Mouse (Mus musculus): ENCODE data around the gene Lrp1. TPM values are rescaled to one million over a fixed set of nuclear protein-coding genes. Genes with fewer than 3 reads are reported as not detected.

The Lrp1 gene
- polyA plus RNA-seq, 1 experiment from 2014 or later = 95.6 TPM

GRCm38 (mm10) chr10:127592423-127592822 is 28.5 kb downstream of the Lrp1 start:
- Histone ChIP-seq H3K4me1 (ENCODE audit: control insufficient read depth, insufficient read depth, low read length) (peaks cover 36% of the 10 kb centered on the region), H3K36me3 (ENCODE audit: control insufficient read depth, insufficient read depth, low read length) (0 out of 2 replicates have a peak, but pooled peaks cover 12% of the 10 kb centered on the region), H3K27me3 (ENCODE audit: control insufficient read depth, insufficient read depth, low read length) (no peaks in the 10 kb centered on the region), H3K9ac (ENCODE audit: low read length) (no peak overlapping the region), H3K4me2 (ENCODE audit: low read depth, low read length) (no peak overlapping the region), H3K9me3 (replicated peaks; ENCODE audit: control insufficient read depth, low read length) (no peaks in the 10 kb centered on the region), H3K27ac (ENCODE audit: low read length) (peak overlapping the region; percentile 84; the same call in 1 of the 2 replicates), H3K4me3 (replicated peaks; ENCODE audit: low read length) (no peak overlapping the region)
- 86% methylated on average over 7 of the region's 7 CpGs for WGBS
- ATAC-seq (ENCODE audit: insufficient read depth, low FRiP score) = no peak

GRCm38 (mm10) chr10:127591514-127591913 is 29.4 kb downstream of the Lrp1 start:
- 0 out of 2 replicates have a peak, but pooled peaks cover 19% of the 10 kb centered on the region for H3K36me3 ChIP-seq (ENCODE audit: control insufficient read depth, insufficient read depth, low read length)
- H3K9me3 ChIP-seq (replicated peaks; ENCODE audit: control insufficient read depth, low read length) = no peaks in the 10 kb centered on the region
- H3K27me3 ChIP-seq (ENCODE audit: control insufficient read depth, insufficient read depth, low read length) = no peaks in the 10 kb centered on the region
- peaks cover 29% of the 10 kb centered on the region for H3K4me1 ChIP-seq (ENCODE audit: control insufficient read depth, insufficient read depth, low read length)
- peak overlapping the region; percentile 84 for H3K27ac ChIP-seq (ENCODE audit: low read length)
- H3K9ac ChIP-seq (ENCODE audit: low read length) = peak overlapping the region; percentile 2; the same call in 1 of the 2 replicates
- WGBS = 45% methylated on average over 7 of the region's 7 CpGs
- H3K4me3 ChIP-seq (replicated peaks; ENCODE audit: low read length) = no peak overlapping the region
- ATAC-seq (ENCODE audit: insufficient read depth, low FRiP score) = peak; percentile 80
- H3K4me2 ChIP-seq (ENCODE audit: low read depth, low read length) = no peak overlapping the region

DNA sequence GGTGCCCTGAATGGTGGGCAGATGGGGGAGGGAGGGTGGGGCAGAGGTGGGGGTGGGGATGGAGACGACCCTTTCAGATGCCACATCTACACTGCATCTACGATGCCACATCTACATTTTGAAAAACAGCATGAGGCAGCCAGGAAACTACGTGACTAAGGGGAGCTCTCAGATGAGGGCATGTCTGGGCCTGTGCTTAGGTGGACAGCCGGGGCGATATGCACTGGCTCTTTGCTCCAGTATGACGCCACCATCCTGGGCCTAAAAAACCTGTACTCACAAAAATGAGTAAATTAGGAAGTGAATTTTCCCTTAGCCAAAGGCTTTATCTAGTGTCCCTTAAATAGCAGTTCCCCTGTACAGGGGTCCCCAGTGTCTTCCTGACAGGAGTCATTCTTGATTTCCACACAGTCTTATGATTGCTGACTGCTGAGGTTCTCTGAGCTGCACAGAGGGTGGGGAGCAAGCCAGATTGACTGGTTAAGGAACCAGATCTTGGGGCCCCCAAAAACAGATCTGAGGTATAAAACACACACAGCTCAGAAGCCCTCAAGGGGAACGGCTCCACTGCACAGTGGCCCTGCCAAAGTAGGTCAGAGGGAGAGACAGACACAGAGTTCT is 30.0 kb downstream of the Lrp1 start:
- 70% methylated on average over 7 of the region's 7 CpGs for WGBS
- Histone ChIP-seq H3K9me3 (replicated peaks; ENCODE audit: control insufficient read depth, low read length) (no peaks in the 10 kb centered on the region), H3K27ac (ENCODE audit: low read length) (peak overlapping the region; percentile 84), H3K27me3 (ENCODE audit: control insufficient read depth, insufficient read depth, low read length) (no peaks in the 10 kb centered on the region), H3K4me1 (ENCODE audit: control insufficient read depth, insufficient read depth, low read length) (peaks cover 23% of the 10 kb centered on the region), H3K4me2 (ENCODE audit: low read depth, low read length) (no peak overlapping the region), H3K9ac (ENCODE audit: low read length) (peak overlapping the region; percentile 2; the same call in 1 of the 2 replicates), H3K4me3 (replicated peaks; ENCODE audit: low read length) (no peak overlapping the region), H3K36me3 (ENCODE audit: control insufficient read depth, insufficient read depth, low read length) (0 out of 2 replicates have a peak, but pooled peaks cover 19% of the 10 kb centered on the region)
- peak; percentile 11; the same call in 1 of the 2 replicates for ATAC-seq (ENCODE audit: insufficient read depth, low FRiP score)

- Histone ChIP-seq H3K4me3 (replicated peaks; ENCODE audit: low read length) (no peak overlapping the region), H3K4me1 (ENCODE audit: control insufficient read depth, insufficient read depth, low read length) (peaks cover 19% of the 10 kb centered on the region), H3K27me3 (ENCODE audit: control insufficient read depth, insufficient read depth, low read length) (no peaks in the 10 kb centered on the region), H3K36me3 (ENCODE audit: control insufficient read depth, insufficient read depth, low read length) (0 out of 2 replicates have a peak, but pooled peaks cover 19% of the 10 kb centered on the region), H3K9ac (ENCODE audit: low read length) (no peak overlapping the region), H3K4me2 (ENCODE audit: low read depth, low read length) (no peak overlapping the region), H3K9me3 (replicated peaks; ENCODE audit: control insufficient read depth, low read length) (no peaks in the 10 kb centered on the region), H3K27ac (ENCODE audit: low read length) (peak overlapping the region; percentile 84)
- 78% methylated on average over 12 of the region's 12 CpGs for WGBS
- no peak for ATAC-seq (ENCODE audit: insufficient read depth, low FRiP score)
Observed at GRCm38 (mm10) chr10:127590256-127590655, 30.7 kb downstream of the Lrp1 start.

DNA sequence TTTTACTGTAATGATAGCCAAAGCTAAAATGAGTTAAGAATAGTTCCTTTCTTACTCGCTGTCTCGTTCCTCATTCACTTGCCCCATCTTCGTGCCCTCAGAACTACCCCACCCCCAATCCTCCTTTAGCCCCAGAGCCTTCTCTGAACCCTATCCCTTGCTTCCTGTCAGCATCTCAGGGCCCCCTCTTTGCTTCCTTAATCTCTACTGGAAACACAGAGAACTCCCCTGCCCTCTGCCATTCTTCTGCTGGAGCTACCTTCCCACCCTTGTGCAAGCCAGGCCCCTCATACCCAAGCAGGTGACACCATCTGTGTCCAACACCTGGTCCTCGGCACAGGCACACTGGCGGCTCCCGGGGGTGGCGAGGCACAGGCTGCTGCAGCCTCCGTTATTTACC is 33.2 kb downstream of the Lrp1 start:
- H3K36me3 ChIP-seq (ENCODE audit: control insufficient read depth, insufficient read depth, low read length) = peaks cover 18% of the 10 kb centered on the region; the same call in 1 of the 2 replicates
- no peak for ATAC-seq (ENCODE audit: insufficient read depth, low FRiP score)
- no peak overlapping the region for H3K27ac ChIP-seq (ENCODE audit: low read length)
- H3K4me3 ChIP-seq (replicated peaks; ENCODE audit: low read length) = no peak overlapping the region
- H3K4me1 ChIP-seq (ENCODE audit: control insufficient read depth, insufficient read depth, low read length) = peaks cover 14% of the 10 kb centered on the region
- no peaks in the 10 kb centered on the region for H3K27me3 ChIP-seq (ENCODE audit: control insufficient read depth, insufficient read depth, low read length)
- WGBS = 86% methylated on average over 8 of the region's 8 CpGs
- H3K4me2 ChIP-seq (ENCODE audit: low read depth, low read length) = no peak overlapping the region
- no peak overlapping the region for H3K9ac ChIP-seq (ENCODE audit: low read length)
- H3K9me3 ChIP-seq (replicated peaks; ENCODE audit: control insufficient read depth, low read length) = no peaks in the 10 kb centered on the region

DNA sequence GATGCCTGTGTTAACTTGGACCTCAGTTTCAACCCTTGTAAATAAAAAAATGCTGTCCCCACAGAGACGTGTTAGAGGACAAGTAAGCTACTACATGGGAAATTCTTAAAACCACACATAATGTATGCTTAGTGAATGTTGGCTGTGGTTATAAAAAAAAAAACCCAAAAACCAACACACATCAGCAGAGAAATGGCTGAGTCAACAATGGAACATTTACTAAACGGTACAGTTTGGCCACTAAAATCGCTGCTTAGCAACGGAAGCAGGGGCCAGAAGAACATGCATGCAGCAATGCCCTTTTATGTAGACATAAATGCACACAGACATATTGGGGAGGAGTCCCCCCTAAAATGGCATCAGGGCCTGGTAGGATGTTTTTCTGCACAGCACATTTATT is 34.7 kb downstream of the Lrp1 start:
- Histone ChIP-seq H3K9ac (ENCODE audit: low read length) (no peak overlapping the region), H3K27ac (ENCODE audit: low read length) (no peak overlapping the region), H3K4me1 (ENCODE audit: control insufficient read depth, insufficient read depth, low read length) (peaks cover 3% of the 10 kb centered on the region; the same call in 1 of the 2 replicates), H3K4me2 (ENCODE audit: low read depth, low read length) (no peak overlapping the region), H3K36me3 (ENCODE audit: control insufficient read depth, insufficient read depth, low read length) (peaks cover 23% of the 10 kb centered on the region; the same call in 1 of the 2 replicates), H3K9me3 (replicated peaks; ENCODE audit: control insufficient read depth, low read length) (no peaks in the 10 kb centered on the region), H3K4me3 (replicated peaks; ENCODE audit: low read length) (no peak overlapping the region), H3K27me3 (ENCODE audit: control insufficient read depth, insufficient read depth, low read length) (no peaks in the 10 kb centered on the region)
- no peak for ATAC-seq (ENCODE audit: insufficient read depth, low FRiP score)
- 57% methylated on average over 4 of the region's 4 CpGs for WGBS

DNA sequence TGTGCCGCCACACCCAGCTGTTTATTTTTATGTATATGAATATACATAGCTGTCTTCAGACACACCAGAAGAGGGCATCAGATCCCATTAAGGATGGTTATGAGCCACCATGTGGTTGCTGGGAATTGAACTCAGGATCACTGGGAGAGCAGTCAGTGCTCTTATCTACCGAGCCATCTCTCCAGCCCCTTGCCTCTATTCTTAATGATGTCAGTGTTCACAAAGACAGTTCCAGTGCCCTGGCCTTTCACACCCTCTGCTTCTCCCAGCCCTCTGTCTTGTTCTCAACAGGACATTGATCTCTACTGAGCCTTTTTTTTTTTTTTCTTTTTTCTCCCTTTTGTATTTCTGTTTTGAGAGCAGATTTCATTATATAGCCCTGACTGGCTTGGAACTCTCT is 35.4 kb downstream of the Lrp1 start:
- no peaks in the 10 kb centered on the region for H3K9me3 ChIP-seq (replicated peaks; ENCODE audit: control insufficient read depth, low read length)
- H3K9ac ChIP-seq (ENCODE audit: low read length) = no peak overlapping the region
- no peak overlapping the region for H3K4me2 ChIP-seq (ENCODE audit: low read depth, low read length)
- H3K27ac ChIP-seq (ENCODE audit: low read length) = no peak overlapping the region
- no peaks in the 10 kb centered on the region for H3K4me1 ChIP-seq (ENCODE audit: control insufficient read depth, insufficient read depth, low read length)
- H3K36me3 ChIP-seq (ENCODE audit: control insufficient read depth, insufficient read depth, low read length) = peaks cover 26% of the 10 kb centered on the region; the same call in 1 of the 2 replicates
- H3K4me3 ChIP-seq (replicated peaks; ENCODE audit: low read length) = no peak overlapping the region
- H3K27me3 ChIP-seq (ENCODE audit: control insufficient read depth, insufficient read depth, low read length) = no peaks in the 10 kb centered on the region
- no peak for ATAC-seq (ENCODE audit: insufficient read depth, low FRiP score)
- 77% methylated on average over 2 of the region's 2 CpGs for WGBS

GRCm38 (mm10) chr10:127583649-127584048 is 37.3 kb downstream of the Lrp1 start:
- 61% methylated on average over 8 of the region's 8 CpGs for WGBS
- no peak overlapping the region for H3K4me2 ChIP-seq (ENCODE audit: low read depth, low read length)
- no peaks in the 10 kb centered on the region for H3K9me3 ChIP-seq (replicated peaks; ENCODE audit: control insufficient read depth, low read length)
- H3K9ac ChIP-seq (ENCODE audit: low read length) = no peak overlapping the region
- H3K36me3 ChIP-seq (ENCODE audit: control insufficient read depth, insufficient read depth, low read length) = peaks cover 19% of the 10 kb centered on the region; the same call in 1 of the 2 replicates
- no peak overlapping the region for H3K27ac ChIP-seq (ENCODE audit: low read length)
- H3K27me3 ChIP-seq (ENCODE audit: control insufficient read depth, insufficient read depth, low read length) = no peaks in the 10 kb centered on the region
- H3K4me3 ChIP-seq (replicated peaks; ENCODE audit: low read length) = no peak overlapping the region
- ATAC-seq (ENCODE audit: insufficient read depth, low FRiP score) = peak; percentile 75
- H3K4me1 ChIP-seq (ENCODE audit: control insufficient read depth, insufficient read depth, low read length) = no peaks in the 10 kb centered on the region

- WGBS = 90% methylated on average over 9 of the region's 9 CpGs
- H3K36me3 ChIP-seq (ENCODE audit: control insufficient read depth, insufficient read depth, low read length) = peaks cover 12% of the 10 kb centered on the region; the same call in 1 of the 2 replicates
- H3K4me1 ChIP-seq (ENCODE audit: control insufficient read depth, insufficient read depth, low read length) = no peaks in the 10 kb centered on the region
- no peak overlapping the region for H3K9ac ChIP-seq (ENCODE audit: low read length)
- H3K4me3 ChIP-seq (replicated peaks; ENCODE audit: low read length) = no peak overlapping the region
- ATAC-seq (ENCODE audit: insufficient read depth, low FRiP score) = no peak
- no peak overlapping the region for H3K4me2 ChIP-seq (ENCODE audit: low read depth, low read length)
- H3K27me3 ChIP-seq (ENCODE audit: control insufficient read depth, insufficient read depth, low read length) = no peaks in the 10 kb centered on the region
- H3K27ac ChIP-seq (ENCODE audit: low read length) = no peak overlapping the region
- H3K9me3 ChIP-seq (replicated peaks; ENCODE audit: control insufficient read depth, low read length) = no peaks in the 10 kb centered on the region
Observed at GRCm38 (mm10) chr10:127581291-127581690, 39.7 kb downstream of the Lrp1 start.
